Mouse (Mus musculus) erythroblast, embryonic 14.5 days (primary cell): ENCODE measurements at regions not wholly inside any gene's neighbourhood (a gene's known extent, or its start where the extent isn't known, plus 50 kb on each side); places are given as distances from the start of the nearest gene placed in this dataset.

Source experiments
- GATA1 ChIP-seq: IDR thresholded peaks from 2 replicates; pipeline ENCODE4 v1.6.1; 2012; ENCODE audit warnings: low read length, inconsistent platforms, mixed read lengths
- TAL1 ChIP-seq: IDR thresholded peaks from 3 replicates; pipeline ENCODE4 v1.6.1; 2012; ENCODE audit warnings: low read length, inconsistent platforms, mixed read lengths

DNA sequence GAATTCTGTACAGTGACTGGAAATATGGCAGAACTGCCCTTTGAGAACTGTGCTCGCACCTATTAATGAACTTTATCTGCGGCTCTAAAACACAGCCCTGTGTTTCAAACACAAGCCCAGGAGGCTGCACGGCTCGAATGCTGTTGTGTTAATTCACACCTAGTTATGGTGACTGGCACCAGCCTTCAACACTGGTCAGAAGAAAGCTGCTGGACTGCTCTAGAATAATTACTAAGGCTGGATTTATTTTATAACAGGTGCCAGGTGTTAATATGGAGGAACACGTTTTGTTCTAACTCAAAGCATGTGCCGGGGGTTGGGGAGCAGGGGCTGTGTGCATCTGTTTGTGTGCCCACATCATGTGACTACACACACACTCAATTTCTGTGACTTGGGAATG lies 230.8 kb downstream of the Gm4791 start:
- no peak for TF ChIP-seq GATA1
- TF ChIP-seq TAL1 = no peak
